Mouse (Mus musculus) thymus, adult 2 months (tissue): ENCODE results near the gene Aspn.

Source experiments
- CTCF ChIP-seq: fragments of 200-500 bp; IDR thresholded peaks from 2 replicates; pipeline ENCODE4 v1.5.1; 2012; ENCODE audit warnings: mild to moderate bottlenecking, control low read depth, low read length, moderate library complexity, borderline replicate concordance; ENCODE audit not compliant: control insufficient read depth, poor library complexity, insufficient read depth; ENCODE audit errors: extremely low read depth
- POLR2A ChIP-seq: fragments of 200-500 bp; IDR thresholded peaks from 2 replicates; pipeline ENCODE4 v1.6.1; 2012; ENCODE audit warnings: mild to moderate bottlenecking, low read length, control low read depth, moderate library complexity; ENCODE audit not compliant: control insufficient read depth, poor library complexity, insufficient read depth; ENCODE audit errors: extremely low read depth

- TF ChIP-seq CTCF = no peak
- TF ChIP-seq POLR2A = no peak
Observed at GRCm38 (mm10) chr13:49603603-49604002, 59.4 kb downstream of the Aspn start.
